Mouse (Mus musculus): ENCODE results near the gene Ndst2. TPM values are rescaled to one million over a fixed set of nuclear protein-coding genes. Genes with fewer than 3 reads are reported as not detected.

The Ndst2 gene
- total RNA-seq, 2 experiments from 2014 or later: 16.5 to 16.9 TPM

DNA sequence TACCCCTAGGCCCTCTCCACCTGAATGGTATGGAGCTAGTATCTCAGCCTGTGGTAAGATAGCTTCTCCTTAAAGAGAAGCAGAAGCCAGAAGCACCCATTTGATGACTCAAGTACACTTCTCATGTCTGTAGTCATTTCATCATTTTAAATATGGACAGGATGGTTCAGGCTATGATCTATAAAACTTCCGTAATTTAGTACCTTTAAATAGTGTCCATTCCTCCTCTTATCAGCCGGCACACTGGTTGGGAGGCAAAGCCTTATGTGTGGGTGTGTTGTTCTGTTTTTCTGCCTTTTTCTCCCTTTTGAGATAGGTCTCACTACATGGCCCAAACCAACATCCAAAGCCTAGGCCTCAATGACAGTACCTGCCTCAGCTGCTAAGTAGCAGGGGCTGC lies 35.8 kb downstream of the Ndst2 start:
- no peak for DNase-seq

DNA sequence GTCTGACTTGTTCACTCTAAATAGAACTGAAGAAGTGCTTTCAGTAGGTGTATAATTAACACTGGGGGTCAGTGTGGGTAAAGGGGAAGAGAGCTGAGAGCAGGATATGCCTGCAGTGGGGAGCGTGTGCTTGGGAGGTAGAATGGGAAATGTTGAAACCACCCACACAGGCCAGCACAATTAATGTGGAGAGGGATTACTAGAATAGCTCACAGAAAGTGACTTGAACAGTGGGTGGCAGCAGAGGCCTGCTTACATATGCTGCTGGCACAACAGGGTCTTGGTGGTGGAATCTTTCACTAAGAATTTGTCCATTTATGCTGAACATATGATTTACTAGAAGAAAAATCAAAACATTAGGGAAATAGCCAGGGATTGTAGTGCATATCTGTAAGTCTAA lies 37.4 kb downstream of the Ndst2 start:
- DNase-seq: peak; percentile 42 to 58

DNA sequence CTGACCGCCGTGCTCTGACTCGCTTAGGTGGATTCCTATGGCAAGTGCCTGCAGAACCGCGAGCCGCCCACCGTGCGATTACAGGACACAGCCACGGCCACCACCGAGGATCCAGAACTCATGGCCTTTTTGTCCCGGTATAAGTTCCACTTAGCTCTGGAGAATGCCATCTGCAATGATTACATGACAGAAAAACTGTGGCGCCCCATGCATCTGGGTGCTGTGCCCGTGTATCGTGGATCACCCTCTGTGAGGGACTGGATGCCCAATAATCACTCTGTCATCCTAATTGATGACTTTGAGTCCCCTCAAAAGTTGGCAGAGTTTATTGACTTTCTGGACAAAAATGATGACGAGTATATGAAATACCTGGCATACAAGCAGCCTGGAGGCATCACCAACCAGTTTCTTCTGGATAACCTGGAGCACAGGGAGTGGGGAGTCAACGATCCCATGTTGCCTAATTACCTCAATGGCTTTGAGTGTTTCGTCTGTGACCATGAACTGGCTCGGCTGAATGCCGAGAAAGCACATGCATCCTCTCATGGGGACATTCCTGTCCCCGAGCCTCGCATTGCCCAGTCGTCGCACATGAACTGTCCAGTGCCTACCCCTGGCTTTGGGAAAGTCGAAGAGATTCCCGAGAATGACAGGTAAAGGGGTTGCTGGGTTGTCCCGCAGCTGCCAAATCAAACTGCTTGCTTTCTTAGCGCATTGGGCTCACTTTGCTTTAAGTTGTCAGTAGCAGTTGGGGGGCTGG lies 38.4 kb downstream of the Ndst2 start:
- peak in 1 of 2 experiments; percentile 27 for DNase-seq

DNA sequence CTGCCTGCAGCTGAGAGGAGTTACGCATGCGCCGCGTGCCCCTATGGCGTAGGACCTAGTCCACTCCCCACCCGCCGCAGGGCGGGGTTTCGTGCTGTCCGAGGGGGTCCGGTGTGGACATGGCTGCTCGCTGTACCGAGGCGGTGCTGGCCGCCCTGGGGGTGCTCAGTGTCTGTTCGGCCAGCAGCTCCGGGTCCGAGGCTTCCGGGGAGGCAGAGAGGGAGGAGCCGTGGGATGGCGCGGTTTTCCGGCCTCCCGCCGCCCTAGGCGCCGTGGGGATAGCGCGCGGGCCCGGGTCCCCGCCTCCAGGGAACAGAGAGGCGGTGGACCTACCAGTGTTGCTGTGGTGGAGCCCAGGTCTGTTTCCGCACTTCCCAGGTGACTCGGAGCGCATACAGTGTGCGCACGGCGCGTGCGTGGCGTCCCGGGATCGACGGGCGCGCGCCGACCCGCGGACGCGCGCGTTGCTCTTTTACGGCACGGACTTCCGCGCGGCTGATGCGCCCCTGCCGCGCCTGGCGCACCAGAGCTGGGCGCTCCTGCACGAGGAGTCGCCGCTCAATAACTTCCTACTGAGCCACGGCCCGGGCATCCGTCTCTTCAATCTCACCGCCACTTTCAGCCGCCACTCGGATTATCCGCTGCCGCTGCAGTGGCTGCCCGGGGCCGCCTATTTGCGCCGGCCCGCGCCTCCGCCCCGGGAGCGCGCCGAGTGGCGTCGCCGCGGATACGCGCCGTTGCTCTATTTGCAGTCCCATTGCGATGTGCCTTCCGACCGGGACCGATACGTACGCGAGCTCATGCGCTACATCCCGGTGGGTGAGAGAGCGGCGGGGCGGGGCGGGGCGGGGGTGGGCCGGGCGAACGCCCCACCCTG lies 39.2 kb downstream of the Ndst2 start, which contains the start of gene Fut11:
Gene Fut11, plus strand, starts transcription at position 85 of the 877 bp plus-strand sequence.
- DNase-seq: peak; percentile 80 to 86

DNA sequence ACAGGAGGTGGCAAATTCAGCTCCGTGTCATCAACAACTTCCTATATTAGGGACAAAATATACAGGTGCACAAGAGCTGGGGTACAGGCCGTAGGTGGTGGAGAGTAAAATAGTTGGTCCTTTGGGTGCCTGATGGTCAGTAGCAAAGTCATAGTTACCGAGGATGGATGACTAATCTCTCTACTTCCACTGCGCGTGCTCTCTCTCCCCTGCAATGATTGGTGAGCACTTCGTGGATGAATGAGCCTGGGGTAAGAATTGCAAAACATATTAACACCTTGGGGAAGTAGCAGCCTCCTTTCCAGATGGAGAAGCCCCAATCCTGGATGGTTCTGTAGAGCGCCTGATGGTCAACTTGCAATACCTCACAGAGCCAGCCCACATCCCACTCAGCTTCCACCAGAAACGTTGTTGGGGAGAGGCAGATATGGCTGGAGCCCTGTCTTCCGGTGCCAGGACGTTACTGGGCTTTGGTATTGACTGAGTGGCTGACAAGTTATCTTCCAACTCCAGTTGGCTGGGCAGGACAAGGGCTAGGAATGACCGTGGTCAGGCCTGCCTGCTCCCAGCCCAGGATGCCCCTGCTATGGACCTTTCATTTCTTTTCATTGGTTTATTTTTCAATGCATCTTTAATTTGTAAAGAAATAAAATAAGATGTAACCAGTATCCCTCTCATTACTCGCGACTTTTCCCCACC lies 40.0 kb downstream of the Ndst2 start:
- DNase-seq: no peak

DNA sequence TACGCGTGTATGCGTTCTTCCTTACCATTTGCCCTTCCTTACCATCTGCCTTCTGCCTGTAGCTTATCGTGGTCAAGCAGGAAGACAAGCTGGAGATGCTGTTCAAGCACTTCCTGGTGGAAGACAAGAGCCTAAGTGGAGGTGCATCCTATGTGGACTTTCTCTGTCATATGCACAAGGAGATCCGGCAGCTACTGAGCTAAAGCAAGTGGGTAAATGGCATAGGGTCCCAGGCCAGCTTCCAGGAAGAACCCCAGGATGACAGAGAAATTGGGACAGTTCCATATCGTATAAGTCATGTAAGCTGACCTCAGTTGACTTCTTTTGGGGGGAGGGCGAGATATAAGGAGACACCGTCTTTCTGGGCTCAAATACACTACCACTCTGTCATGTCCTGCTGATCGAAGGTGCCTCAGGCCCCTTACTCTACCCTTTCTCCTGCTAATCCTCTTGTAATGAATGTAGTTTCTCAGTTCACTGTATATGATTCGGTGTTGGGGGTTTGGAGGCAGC lies 40.7 kb downstream of the Ndst2 start:
- no peak for DNase-seq

DNA sequence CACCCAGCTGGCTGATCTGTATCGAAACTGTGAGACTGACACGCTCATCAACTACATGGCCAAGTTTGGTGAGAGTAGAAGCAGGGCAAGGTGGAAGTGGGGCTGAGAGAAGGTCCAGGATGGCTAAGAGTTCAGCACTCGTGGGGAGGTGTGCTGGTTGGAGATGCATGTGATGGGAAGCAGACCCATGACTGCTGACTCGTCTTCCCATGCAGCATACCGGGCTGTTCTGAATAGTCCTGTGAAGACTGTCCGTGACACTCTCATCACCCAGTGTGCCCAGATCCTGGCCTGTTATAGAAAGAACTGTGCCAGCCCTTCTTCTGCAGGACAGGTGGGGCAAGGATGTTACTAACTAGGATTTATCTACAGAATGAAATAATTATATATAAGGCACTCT lies 42.6 kb downstream of the Ndst2 start:
- no peak for DNase-seq

DNA sequence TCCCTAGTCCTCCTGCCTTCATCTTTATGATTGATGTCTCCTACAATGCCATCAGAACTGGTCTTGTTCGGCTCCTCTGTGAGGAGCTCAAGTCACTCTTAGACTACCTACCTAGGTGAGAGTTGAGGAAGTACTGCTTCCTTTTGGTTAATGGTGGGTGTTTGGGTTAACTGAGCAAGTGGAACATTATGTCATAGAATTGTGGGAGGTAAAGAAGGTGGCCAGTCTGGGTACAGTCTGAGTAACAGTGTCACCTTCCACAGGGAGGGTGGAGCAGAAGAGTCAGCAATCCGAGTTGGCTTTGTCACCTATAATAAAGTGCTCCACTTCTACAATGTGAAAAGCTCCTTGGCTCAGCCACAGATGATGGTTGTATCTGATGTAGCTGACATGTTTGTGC lies 45.4 kb downstream of the Ndst2 start:
- DNase-seq: no peak

DNA sequence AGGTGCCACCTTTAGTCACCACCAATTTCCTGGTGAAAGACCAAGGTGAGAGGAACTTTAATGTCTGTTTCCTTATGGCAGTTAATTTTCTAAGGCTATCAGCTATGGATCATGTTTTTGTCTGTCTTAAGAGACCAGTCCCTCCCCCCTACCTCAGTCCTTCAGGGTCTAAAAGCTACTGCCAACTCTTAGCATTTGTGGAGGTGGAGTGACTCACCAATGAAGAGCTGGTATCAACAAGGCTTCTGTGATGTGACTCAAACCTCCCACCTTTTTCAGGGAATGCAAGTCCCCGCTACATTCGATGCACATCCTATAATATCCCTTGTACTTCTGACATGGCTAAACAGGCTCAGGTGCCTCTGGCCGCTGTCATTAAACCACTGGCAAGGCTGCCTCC lies 47.8 kb downstream of the Ndst2 start:
- no peak for DNase-seq

DNA sequence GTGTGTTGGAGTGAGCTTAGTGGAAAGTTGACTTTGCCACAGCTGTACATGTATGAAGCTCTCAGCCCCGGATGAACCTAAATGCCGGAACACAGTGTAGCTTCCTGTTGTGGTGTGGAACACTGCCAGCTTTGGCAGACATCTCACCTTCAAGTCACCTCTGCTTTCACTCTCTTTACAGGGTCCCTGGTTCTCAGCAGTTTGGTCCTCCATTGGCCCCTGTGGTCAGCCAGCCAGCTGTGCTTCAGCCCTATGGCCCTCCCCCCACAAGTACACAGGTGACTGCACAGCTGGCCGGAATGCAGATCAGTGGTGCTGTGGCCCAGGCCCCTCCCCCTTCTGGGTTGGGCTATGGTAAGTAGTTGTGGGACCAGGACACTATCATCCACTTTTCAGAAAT lies 51.9 kb downstream of the Ndst2 start:
- no peak for DNase-seq

DNA sequence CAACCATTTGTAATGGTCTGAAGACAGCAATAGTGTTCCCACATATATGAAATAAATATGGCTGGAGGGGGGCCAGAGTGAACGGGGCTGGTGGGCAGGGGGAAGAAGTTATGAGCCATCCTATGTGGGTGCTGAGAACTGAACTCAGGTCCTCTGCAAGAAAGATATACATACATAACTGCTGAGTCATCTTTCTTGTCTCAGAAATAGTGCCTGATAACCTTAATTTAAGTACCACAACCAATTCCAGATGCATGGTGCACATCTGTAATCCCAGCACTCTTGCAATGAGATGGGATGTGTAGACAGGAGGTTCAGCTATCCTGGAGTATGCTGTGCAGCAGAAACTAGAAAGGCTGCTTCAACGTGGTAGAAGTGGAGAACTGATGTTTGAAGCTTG lies 52.6 kb downstream of the Ndst2 start:
- no peak for DNase-seq

DNA sequence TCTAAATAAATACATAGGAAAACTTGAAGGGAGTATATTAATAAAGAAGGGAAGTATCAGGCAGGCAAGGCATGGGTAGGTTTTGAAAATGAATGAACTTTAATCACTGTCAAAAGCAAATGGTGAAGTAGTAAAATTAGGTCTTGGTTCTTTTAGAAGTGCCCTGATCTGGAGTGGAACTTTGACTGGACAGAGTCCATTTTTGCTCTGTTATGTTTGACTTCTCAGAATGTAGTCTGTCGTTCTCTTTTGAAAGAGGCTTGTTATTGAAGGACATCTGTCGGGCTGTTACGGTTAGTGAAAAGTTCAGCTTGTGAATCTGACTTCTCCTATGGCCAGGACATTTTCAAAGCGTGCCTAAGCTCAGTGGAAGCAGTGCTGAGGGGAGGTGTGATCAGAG lies 56.5 kb downstream of the Ndst2 start:
- DNase-seq: no peak

DNA sequence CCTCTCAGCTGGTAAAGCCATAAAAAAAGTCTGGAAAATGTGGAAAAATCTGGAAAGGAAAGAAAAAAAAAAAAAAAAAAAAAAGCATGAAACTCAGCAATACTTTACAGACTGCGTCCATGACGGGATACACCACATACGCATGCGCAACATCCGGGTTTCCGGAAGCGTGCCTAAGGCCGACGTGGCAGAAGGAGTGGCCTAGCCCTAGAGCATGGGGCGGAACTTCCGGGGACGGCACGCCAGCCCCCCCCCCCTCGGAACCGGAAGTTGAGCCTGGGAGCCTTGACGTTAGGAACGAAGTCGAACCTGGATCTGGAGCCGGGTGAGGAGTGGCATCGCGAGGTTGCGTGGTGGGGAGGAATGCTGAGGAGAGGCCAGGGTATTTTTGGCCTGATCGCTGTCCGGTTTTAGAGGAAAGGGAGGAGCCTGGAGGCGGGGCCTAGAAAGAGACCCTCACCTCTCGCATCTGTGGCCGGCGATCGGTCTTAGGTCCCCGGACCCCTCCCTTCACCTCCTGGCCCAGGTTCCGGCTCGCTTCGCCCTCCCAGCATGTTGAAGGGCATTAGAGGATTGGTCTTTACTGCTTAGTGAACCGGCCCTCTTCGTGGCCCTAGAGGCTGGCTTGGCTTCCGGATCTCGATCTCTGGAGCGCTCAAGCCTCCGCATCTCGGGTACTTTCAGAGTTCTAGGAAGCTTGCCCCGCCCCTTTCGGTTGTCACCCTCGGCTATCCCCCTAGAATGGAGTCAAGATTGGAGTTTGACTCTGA lies 60.1 kb downstream of the Ndst2 start, which contains the start of gene Sec24c:
Gene Sec24c, plus strand, starts transcription at position 245 of the 770 bp plus-strand sequence.
- peak; percentile 96 to 97 for DNase-seq

DNA sequence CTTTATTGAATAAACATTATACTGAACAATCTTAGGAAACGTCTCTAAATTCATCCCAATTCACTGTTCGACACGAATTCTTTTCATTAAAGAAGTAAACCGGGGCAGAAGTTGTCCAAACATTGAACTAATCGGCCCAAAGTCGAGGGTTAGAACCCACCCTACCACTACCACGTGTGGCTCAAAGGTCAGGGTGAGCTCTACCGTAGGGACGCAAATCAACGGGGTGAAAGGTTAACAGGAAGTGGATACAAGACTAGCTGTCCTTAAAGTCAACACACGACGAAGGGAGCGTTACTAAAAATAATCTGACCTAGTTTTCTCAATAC lies 60.7 kb downstream of the Ndst2 start:
- DNase-seq: peak in 1 of 2 experiments; percentile 44

Small RNAs within 50 kb of the gene (microRNA-seq; reads per million reads assigned to microRNA genes)
- 0.30 to 0.85 reads per million in 2 experiments for gene Mir6946

Other genes starting within 250 kb of the Ndst2 start
- 1 to 10 TPM; 1.3 to 1.5 TPM for gene Mss51, start 237.7 kb downstream of the Ndst2 start, total RNA-seq (2021)
- gene Ppp3cb, start 188.0 kb downstream of the Ndst2 start, total RNA-seq (2021): 100 to 1,000 TPM; 306 to 322 TPM
- 10 to 100 TPM; 49.1 to 57.8 TPM for gene Usp54, start 93.5 kb downstream of the Ndst2 start, total RNA-seq (2021)
- gene Myoz1, start 78.0 kb downstream of the Ndst2 start, total RNA-seq (2021): not detected
- under 1 TPM; 0.15 TPM for gene Synpo2l, start 66.2 kb downstream of the Ndst2 start, total RNA-seq (2021)
- gene Sec24c, start 60.3 kb downstream of the Ndst2 start, total RNA-seq (2021): 100 to 1,000 TPM; 116 to 125 TPM
- gene Fut11, start 39.6 kb downstream of the Ndst2 start, total RNA-seq (2021): 10 to 100 TPM; 15.1 to 16.4 TPM
- 10 to 100 TPM; 48.8 to 50.0 TPM for gene Chchd1, start 31.6 kb downstream of the Ndst2 start, total RNA-seq (2021)
- gene Zswim8, start 27.0 kb downstream of the Ndst2 start, total RNA-seq (2021): 100 to 1,000 TPM; 154 to 187 TPM
- 100 to 1,000 TPM; 187 to 199 TPM for gene Camk2g, start 59.5 kb upstream of the Ndst2 start, total RNA-seq (2021)
- gene Plau, start 102.1 kb upstream of the Ndst2 start, total RNA-seq (2021): 1 to 10 TPM; 4.2 to 4.3 TPM
- 10 to 100 TPM; 30.5 to 36.1 TPM for gene Vcl, start 194.8 kb upstream of the Ndst2 start, total RNA-seq (2021)